Mouse (Mus musculus) liver (tissue): ENCODE data around the gene Rgs8.
A peak's percentile ranks its signal among the peaks of the same experiment; 100 is the strongest.

Experiments
- DNase-seq: peaks from one replicate; pipeline ENCODE4 v3.0.0-alpha.2; 2020; ENCODE audit warnings: mixed read lengths

Rgs8 gene

DNA sequence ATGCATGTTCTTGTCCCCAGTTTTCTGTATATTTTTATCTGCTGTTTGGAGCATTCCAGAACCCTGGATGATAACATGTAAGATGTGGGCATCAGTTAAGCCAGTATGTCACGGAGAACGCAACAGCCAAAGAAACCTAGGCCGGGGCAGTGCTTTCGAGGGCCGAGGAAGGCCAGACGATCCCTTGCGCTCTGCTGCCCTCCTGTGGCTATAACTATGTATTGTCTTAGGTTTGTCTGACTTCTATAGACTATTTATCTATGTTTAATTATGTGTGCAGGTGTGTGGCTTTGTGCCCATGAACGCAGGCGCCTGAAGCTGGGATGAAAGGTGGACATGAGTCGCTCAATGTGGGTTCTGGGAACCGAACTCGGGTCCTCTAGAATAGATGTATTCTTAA is 93.9 kb downstream of the Rgs8 start:
- peak; percentile 74 for DNase-seq

DNA sequence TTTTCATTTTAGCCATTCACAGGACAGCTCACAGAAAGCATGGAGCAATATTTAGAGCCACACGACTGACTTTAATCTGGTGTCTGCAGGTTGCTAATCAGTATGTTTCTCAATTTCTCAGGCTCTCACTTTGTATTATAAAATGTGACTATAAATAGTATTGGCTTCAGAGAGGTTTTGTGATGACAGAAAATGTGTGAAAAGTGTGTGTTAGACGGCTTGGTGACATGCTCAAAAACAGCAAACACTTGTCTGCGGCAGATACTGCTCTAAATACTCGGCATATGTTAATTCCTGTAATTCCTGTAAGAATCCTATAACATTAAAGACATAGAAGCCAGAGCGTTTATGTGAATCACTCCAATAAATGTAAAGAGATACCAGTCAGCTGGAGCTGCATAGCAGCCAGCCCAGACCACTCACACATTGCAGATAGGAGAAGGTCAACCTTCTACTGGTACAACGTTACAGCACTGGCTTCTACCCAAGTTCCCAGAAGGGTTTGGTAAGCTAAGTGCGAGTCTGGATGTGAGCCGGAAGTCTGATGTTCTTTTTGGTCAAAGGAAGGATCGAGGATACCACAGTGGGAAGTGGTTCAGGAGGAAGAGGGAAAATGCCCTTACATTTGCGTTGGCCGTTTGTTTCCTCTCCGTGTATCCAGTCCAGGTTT is 95.2 kb downstream of the Rgs8 start:
- DNase-seq = no peak

DNA sequence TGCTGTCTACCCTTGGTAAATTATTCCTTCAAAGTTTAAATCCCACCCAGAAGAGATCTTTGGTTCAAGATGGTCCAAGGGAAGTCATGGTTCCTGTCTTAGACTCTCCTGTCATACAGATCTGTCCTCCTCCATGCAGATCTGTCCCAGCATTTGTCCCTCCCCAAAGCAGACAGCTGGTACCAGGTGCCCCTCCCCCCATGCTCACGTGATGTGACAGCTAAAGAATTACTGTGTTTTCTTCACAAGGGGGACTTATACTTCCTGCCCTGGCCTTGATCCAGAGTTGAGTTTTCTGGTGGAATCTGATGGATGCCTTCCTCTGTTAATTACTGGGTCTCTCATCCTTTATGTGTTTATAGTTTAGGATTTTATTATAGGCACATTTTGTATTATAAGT is 95.7 kb downstream of the Rgs8 start:
- DNase-seq = peak; percentile 86

DNA sequence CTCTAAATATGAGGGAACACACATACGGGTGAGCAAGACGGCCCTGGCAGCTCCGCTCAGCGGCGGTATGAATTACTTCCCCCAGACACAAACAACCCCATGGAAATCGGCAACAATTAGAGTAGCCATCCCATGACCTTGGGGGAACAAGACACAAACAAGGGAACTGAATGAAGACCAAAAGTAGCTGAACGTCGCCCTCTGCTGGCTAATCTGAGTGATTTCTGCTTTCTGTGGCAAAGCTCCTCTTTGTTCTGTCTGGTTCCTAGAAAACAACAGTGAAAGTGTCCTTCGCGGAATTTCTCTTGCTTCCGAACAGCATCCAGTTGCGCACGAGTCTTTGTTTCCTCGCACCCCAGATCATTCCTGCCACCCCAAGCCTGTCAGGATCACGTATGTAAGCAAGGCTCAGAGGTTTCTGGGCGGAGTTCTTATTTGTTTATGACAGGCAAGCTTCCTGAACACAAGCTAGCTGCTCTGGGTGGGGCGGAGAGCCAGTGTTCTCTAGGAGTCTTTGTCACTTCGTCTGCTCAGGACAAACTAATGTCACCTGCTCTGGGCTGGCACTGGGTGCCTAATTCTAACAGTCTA is 96.5 kb downstream of the Rgs8 start, which contains the start of gene Rnasel:
TSS of gene Rnasel (plus strand) at position 216 of the 591 bp plus-strand sequence.
- DNase-seq = peak; percentile 81
